Mouse (Mus musculus) CH12.LX (cell line): ENCODE measurements around the gene Txndc17. TPM values are rescaled to one million over a fixed set of nuclear protein-coding genes. Genes with fewer than 3 reads are reported as not detected.

Source experiments
- DNase-seq: peaks from one replicate; pipeline ENCODE4 v3.0.0-alpha.2; 2013; ENCODE audit errors: extremely low read depth
- H3K27ac ChIP-seq: 2 replicates; pipeline ENCODE4 v1.5.1; 2012; ENCODE audit warnings: low read depth, mild to moderate bottlenecking, control low read depth, moderate library complexity; ENCODE audit not compliant: insufficient read depth
- H3K27me3 ChIP-seq: replicated peaks from 2 replicates; pipeline ENCODE3; 2012; ENCODE audit warnings: inconsistent platforms
- H3K36me3 ChIP-seq, 2 experiments: replicated peaks in 1 of 2; 2 replicates each; pipeline versions ENCODE3 to v1.6.1; 2012; ENCODE audit warnings: inconsistent platforms in 1 of 2, low read length in 1 of 2, mild to moderate bottlenecking in 1 of 2, mixed read lengths in 1 of 2, moderate library complexity in 1 of 2; ENCODE audit not compliant: control insufficient read depth in 1 of 2, insufficient read depth in 1 of 2
- H3K4me1 ChIP-seq, 2 experiments: 2 replicates each; pipeline ENCODE4 v1.6.1; 2012; ENCODE audit warnings: inconsistent platforms in 1 of 2, moderate library complexity in 1 of 2; ENCODE audit not compliant: insufficient read depth in 2 of 2, control insufficient read depth in 1 of 2
- H3K4me2 ChIP-seq: 2 replicates; pipeline ENCODE4 v1.6.1; 2012; ENCODE audit warnings: low read depth, mild to moderate bottlenecking, control low read depth; ENCODE audit not compliant: poor library complexity, insufficient read depth, severe bottlenecking
- H3K4me3 ChIP-seq, 3 experiments: fragments of 150-350 bp in 1 of 3; sonication (generic) in 1 of 3; replicated peaks in 1 of 3; 2 replicates each; pipeline versions ENCODE3 to v1.5.1; 2011 to 2012; ENCODE audit warnings: low read depth in 2 of 3, low read length in 2 of 3, mild to moderate bottlenecking in 2 of 3, moderate library complexity in 2 of 3, control low read depth in 1 of 3, improper control_type of control experiment in 1 of 3, inconsistent platforms in 1 of 3, mixed read lengths in 1 of 3; ENCODE audit not compliant: poor library complexity in 1 of 3
- H3K79me2 ChIP-seq: replicated peaks from 2 replicates; pipeline ENCODE4 v1.6.1; 2012; ENCODE audit warnings: mild to moderate bottlenecking, moderate library complexity; ENCODE audit not compliant: control insufficient read depth, poor library complexity, insufficient read depth, severe bottlenecking; ENCODE audit errors: extremely low read depth
- H3K9ac ChIP-seq: 2 replicates; pipeline ENCODE4 v1.6.1; 2012; ENCODE audit warnings: low read depth, mild to moderate bottlenecking, control low read depth, moderate library complexity; ENCODE audit not compliant: insufficient read depth
- H3K9me3 ChIP-seq: replicated peaks from 2 replicates; pipeline ENCODE3; 2012; ENCODE audit warnings: low read length, inconsistent platforms, mixed read lengths
- CHD1 ChIP-seq: IDR thresholded peaks from 2 replicates; pipeline ENCODE4 v1.6.1; 2012; ENCODE audit warnings: low read depth, low read length, improper control_type of control experiment, inconsistent platforms
- CHD2 ChIP-seq: IDR thresholded peaks from 2 replicates; pipeline ENCODE4 v1.6.1; 2011; ENCODE audit warnings: low read length, improper control_type of control experiment
- ELF1 ChIP-seq: IDR thresholded peaks from 2 replicates; pipeline ENCODE4 v1.6.1; 2014; ENCODE audit warnings: low read depth, mild to moderate bottlenecking, inconsistent platforms, low read length, improper control_type of control experiment
- EP300 ChIP-seq: IDR thresholded peaks from 2 replicates; pipeline ENCODE4 v1.6.1; 2011; ENCODE audit warnings: low read length, improper control_type of control experiment
- HCFC1 ChIP-seq: IDR thresholded peaks from 2 replicates; pipeline ENCODE4 v1.6.1; 2012; ENCODE audit warnings: low read depth, mild to moderate bottlenecking, inconsistent platforms, low read length, improper control_type of control experiment
- IRF4 ChIP-seq: IDR thresholded peaks from 2 replicates; pipeline ENCODE4 v1.6.1; 2014; ENCODE audit warnings: low read depth, mild to moderate bottlenecking, inconsistent platforms, low read length, improper control_type of control experiment
- JUND ChIP-seq: conservative IDR thresholded peaks from 2 replicates; pipeline ENCODE4 v1.6.1; 2011; ENCODE audit warnings: low read depth, low read length, improper control_type of control experiment
- KAT2A ChIP-seq: IDR thresholded peaks from 2 replicates; pipeline ENCODE4 v1.6.1; 2012; ENCODE audit warnings: low read length, improper control_type of control experiment, inconsistent platforms; ENCODE audit not compliant: insufficient replicate concordance
- MAZ ChIP-seq: IDR thresholded peaks from 2 replicates; pipeline ENCODE4 v1.6.1; 2012; ENCODE audit warnings: low read depth, mild to moderate bottlenecking, inconsistent platforms, low read length, improper control_type of control experiment, moderate library complexity
- MEF2A ChIP-seq: IDR thresholded peaks from 2 replicates; pipeline ENCODE4 v1.6.1; 2014; ENCODE audit warnings: low read depth, mild to moderate bottlenecking, inconsistent platforms, low read length, improper control_type of control experiment, borderline replicate concordance
- MXI1 ChIP-seq: IDR thresholded peaks from 2 replicates; pipeline ENCODE4 v1.6.1; 2011; ENCODE audit warnings: mild to moderate bottlenecking, low read depth, low read length, improper control_type of control experiment
- MYC ChIP-seq: IDR thresholded peaks from 2 replicates; pipeline ENCODE4 v1.6.1; 2011; ENCODE audit warnings: low read depth, mild to moderate bottlenecking, improper control_type of control experiment, low read length
- PAX5 ChIP-seq: IDR thresholded peaks from 2 replicates; pipeline ENCODE4 v1.6.1; 2012; ENCODE audit warnings: low read length, inconsistent platforms, mixed read lengths
- POLR2A ChIP-seq: IDR thresholded peaks from 2 replicates; pipeline ENCODE4 v1.6.1; 2011; ENCODE audit warnings: low read depth, mild to moderate bottlenecking, improper control_type of control experiment, low read length
- POLR2AphosphoS2 ChIP-seq: IDR thresholded peaks from 2 replicates; pipeline ENCODE4 v1.6.1; 2011; ENCODE audit warnings: low read depth, low read length, improper control_type of control experiment
- RAD21 ChIP-seq: IDR thresholded peaks from 2 replicates; pipeline ENCODE4 v1.6.1; 2011; ENCODE audit warnings: low read depth, mild to moderate bottlenecking, low read length, improper control_type of control experiment, moderate library complexity
- RCOR1 ChIP-seq: conservative IDR thresholded peaks from 2 replicates; pipeline ENCODE4 v1.6.1; 2012; ENCODE audit warnings: low read depth, mild to moderate bottlenecking, inconsistent platforms, low read length, improper control_type of control experiment
- SIN3A ChIP-seq: IDR thresholded peaks from 2 replicates; pipeline ENCODE4 v1.6.1; 2012; ENCODE audit warnings: low read length, improper control_type of control experiment, inconsistent platforms
- SMC3 ChIP-seq: IDR thresholded peaks from 2 replicates; pipeline ENCODE4 v1.6.1; 2011; ENCODE audit warnings: low read depth, low read length, improper control_type of control experiment
- TBP ChIP-seq: conservative IDR thresholded peaks from 2 replicates; pipeline ENCODE4 v1.6.1; 2011; ENCODE audit warnings: low read depth, low read length, improper control_type of control experiment
- TCF12 ChIP-seq: IDR thresholded peaks from 2 replicates; pipeline ENCODE4 v1.6.1; 2014; ENCODE audit warnings: low read depth, mild to moderate bottlenecking, inconsistent platforms, low read length, improper control_type of control experiment
- USF1 ChIP-seq: IDR thresholded peaks from 2 replicates; pipeline ENCODE4 v1.6.1; 2014; ENCODE audit warnings: low read depth, mild to moderate bottlenecking, inconsistent platforms, low read length, improper control_type of control experiment
- USF2 ChIP-seq: conservative IDR thresholded peaks from 2 replicates; pipeline ENCODE4 v1.6.1; 2011; ENCODE audit warnings: low read depth, low read length, improper control_type of control experiment
- ZKSCAN1 ChIP-seq: IDR thresholded peaks from 2 replicates; pipeline ENCODE4 v1.6.1; 2012; ENCODE audit warnings: low read depth, inconsistent platforms, low read length, improper control_type of control experiment, borderline replicate concordance
- ZMIZ1 ChIP-seq: IDR thresholded peaks from 2 replicates; pipeline ENCODE4 v1.6.1; 2012; ENCODE audit warnings: low read depth, mild to moderate bottlenecking, inconsistent platforms, low read length, improper control_type of control experiment
- ZNF384 ChIP-seq: IDR thresholded peaks from 2 replicates; pipeline ENCODE4 v1.6.1; 2012; ENCODE audit warnings: low read depth, low read length, improper control_type of control experiment, inconsistent platforms
- dilution Hi-C: fragments of 300-500 bp; cut with MboI; formaldehyde crosslinking; loops from 2 replicates; pipeline ENCODE4 v1.14.3; 2020; ENCODE audit warnings: low sequenced_read_pairs; ENCODE audit not compliant: extremely low pct_unique_long_range_greater_than_20kb, extremely low pct_ligation_motif_present
- in situ Hi-C: fragments of 300-500 bp; cut with MboI; formaldehyde crosslinking; loops from 3 replicates; pipeline ENCODE4 v1.14.3; 2019; ENCODE audit warnings: low sequenced_read_pairs, low pct_ligation_motif_present, low pct_unique_long_range_greater_than_20kb, mixed read lengths
- polyA plus RNA-seq: library from polyadenylated mRNA; unstranded; fragments of >175 nt; gene quantifications from 2 replicates; pipeline ENCODE4 v1.2.1, GENCODE M21; 2012; ENCODE audit warnings: low read depth; ENCODE audit not compliant: insufficient read length
- total RNA-seq, 2 experiments: library from RNA; depleted of rRNA; stranded (reverse); fragments of 300-350 nt in 1 of 2; fragments of >200 nt in 1 of 2; gene quantifications; 2 replicates each; pipeline ENCODE4 v1.2.3; 2012 to 2014

Txndc17 gene
- total and polyA plus RNA-seq, 3 experiments, result 126 to 182 (median 177) TPM

DNA sequence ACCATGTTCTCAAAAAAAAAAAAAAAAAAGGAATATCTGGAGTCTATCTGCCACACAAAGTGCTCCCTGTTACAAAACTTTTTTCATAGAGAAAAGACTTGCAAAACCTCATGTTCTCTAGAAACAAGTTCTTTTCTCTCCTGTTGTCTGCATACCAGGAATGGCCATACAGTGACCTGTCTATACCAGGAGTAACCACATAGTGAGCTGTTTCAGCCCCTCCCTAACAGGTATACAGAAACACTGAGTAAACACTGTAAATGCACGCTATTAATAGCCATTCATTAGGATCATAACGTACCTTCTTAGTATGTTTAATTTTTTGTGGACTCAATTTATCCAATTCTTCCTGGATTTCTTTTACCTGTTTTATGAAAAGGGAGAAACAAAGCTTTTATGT is 13.1 kb upstream of the Txndc17 start:
- Histone ChIP-seq H3K9me3 (no peaks in the 10 kb centered on the region), H3K36me3 (peaks cover 39 to 66% of the 10 kb centered on the region in 2 experiments), H3K4me3 (no peak overlapping the region), H3K4me2 (no peak overlapping the region), H3K9ac (no peak overlapping the region), H3K27ac (no peak overlapping the region), H3K4me1 (no peaks in the 10 kb centered on the region), H3K79me2 (no peaks in the 10 kb centered on the region), H3K27me3 (no peaks in the 10 kb centered on the region)
- dilution Hi-C loops (no loop called here), in situ Hi-C loops (no loop called here)
- no peak for DNase-seq
- TF ChIP-seq TCF12 (no peak), SIN3A (no peak), ZKSCAN1 (no peak), RAD21 (no peak), ZNF384 (no peak), POLR2A (no peak), MXI1 (no peak), HCFC1 (no peak), MYC (no peak), USF2 (no peak), MEF2A (no peak)

DNA sequence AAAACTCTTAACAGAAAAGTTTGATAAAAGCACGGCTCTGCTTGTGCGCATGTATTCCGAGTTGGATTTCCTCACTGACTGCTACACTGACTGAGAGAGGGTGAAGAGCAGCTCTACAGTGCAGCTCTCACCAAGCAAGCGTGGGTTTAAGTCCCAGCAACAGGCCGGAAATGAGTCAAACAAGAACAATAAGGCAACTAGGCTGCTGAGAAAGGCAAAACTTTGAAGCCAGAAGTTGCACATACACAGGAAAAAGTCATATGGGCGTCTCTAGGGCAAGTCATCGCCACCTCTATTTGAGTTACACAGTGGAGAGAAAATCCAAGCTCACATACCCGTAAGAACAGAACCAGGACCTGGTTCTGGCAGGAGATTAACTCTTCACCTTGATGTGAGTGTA is 10.8 kb upstream of the Txndc17 start:
- TF ChIP-seq POLR2AphosphoS2, result no peak
- TF ChIP-seq TBP, result no peak
- no peak for TF ChIP-seq EP300
- no peak for TF ChIP-seq ZMIZ1
- TF ChIP-seq SMC3, result no peak
- TF ChIP-seq KAT2A, result no peak
- TF ChIP-seq JUND, result no peak
- TF ChIP-seq ELF1, result no peak
- TF ChIP-seq USF1, result no peak
- TF ChIP-seq CHD2, result no peak
- TF ChIP-seq CHD1, result no peak
- TF ChIP-seq RCOR1, result no peak
- TF ChIP-seq SIN3A, result no peak
- no peak for TF ChIP-seq MAZ
- no peak for TF ChIP-seq PAX5
- no peak for TF ChIP-seq HCFC1
- no peak for TF ChIP-seq IRF4

More for the DNA sequence above, 10.8 kb upstream of the Txndc17 start:
- Histone ChIP-seq H3K4me1 (no peaks in the 10 kb centered on the region), H3K79me2 (no peaks in the 10 kb centered on the region), H3K9ac (no peak overlapping the region), H3K4me2 (no peak overlapping the region), H3K4me3 (no peak overlapping the region), H3K27ac (no peak overlapping the region), H3K9me3 (no peaks in the 10 kb centered on the region), H3K27me3 (no peaks in the 10 kb centered on the region), H3K36me3 (peaks cover 30 to 59% of the 10 kb centered on the region in 2 experiments)
- in situ Hi-C loops (no loop called here), dilution Hi-C loops (no loop called here)
- DNase-seq, result no peak
